Mouse (Mus musculus): ENCODE results near the gene Crk.

Crk gene

GRCm38 (mm10) chr11:75655621-75656545, 23.2 kb upstream of the Crk start:
- peak; percentile 62 to 74 for DNase-seq

DNA sequence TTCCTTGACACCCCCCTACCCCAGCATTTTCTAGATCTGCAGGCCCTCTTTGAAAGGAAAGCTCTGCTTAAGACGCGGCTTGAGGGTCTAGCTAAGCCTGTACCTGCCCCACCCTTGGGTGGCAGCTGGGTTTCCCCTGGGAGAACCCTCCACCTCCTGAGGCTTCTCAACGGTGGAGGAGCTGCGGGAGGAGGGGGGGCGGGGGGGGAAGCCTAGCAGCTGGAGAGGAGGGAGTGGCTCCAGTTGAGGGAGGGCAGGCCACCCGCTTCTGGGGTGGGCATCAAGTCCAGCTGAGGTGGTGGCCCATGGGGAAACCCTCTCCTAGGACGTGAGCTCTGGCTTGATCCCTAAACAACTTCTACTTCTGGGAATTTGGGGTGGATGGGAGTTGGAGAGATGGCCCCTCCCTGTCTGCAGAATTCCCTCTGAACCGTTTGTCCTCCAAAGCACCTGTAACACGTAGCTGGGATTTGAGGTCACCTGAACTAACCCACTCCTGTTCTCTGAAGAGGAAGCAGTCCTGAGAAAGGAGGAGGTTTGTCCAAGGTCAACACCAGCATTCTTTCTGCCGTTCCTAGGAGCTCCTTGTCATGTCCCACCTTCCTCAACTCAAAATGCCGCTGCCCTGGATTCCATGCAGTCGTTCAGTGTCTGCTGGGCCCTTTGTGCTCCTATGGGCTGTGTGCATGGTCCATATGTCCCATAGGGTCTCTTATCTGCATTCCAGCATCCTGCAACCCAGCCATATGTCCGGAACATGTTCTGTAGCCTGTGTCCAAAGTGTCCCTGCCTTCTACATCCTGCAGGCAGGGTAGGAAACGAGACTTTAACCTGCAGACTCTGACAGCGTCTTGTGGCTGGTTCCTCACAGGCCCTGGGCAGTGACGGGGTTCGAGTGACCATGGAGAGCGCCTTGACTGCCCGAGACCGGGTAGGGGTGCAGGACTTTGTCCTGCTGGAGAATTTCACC, 22.2 kb upstream of the Crk start:
- DNase-seq: no peak

DNA sequence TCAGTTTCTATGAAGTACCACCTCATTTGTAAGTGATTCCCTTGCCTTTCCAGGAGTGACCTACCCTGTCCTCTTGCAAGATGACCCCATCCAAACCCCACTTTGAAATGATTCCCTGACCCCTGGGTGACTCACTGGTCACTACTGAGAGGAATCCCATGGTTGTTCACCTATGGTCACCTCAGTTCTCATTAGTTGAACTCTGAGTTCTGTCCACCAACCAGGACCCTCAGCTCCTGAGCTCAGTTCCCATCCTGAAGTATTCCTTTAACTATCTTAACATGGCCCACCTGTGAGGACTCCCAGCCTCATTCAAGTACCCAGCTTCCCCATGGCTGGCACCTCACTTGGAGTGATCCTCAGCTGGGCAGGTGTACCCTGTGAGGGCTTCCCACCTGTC, 21.2 kb upstream of the Crk start:
- no peak for DNase-seq

- DNase-seq: no peak
These were observed 20.7 kb upstream of the Crk start for GRCm38 (mm10) chr11:75658311-75658710.

- peak in 1 of 2 experiments; percentile 24 for DNase-seq
These were observed 19.9 kb upstream of the Crk start for GRCm38 (mm10) chr11:75658996-75659750.

DNA sequence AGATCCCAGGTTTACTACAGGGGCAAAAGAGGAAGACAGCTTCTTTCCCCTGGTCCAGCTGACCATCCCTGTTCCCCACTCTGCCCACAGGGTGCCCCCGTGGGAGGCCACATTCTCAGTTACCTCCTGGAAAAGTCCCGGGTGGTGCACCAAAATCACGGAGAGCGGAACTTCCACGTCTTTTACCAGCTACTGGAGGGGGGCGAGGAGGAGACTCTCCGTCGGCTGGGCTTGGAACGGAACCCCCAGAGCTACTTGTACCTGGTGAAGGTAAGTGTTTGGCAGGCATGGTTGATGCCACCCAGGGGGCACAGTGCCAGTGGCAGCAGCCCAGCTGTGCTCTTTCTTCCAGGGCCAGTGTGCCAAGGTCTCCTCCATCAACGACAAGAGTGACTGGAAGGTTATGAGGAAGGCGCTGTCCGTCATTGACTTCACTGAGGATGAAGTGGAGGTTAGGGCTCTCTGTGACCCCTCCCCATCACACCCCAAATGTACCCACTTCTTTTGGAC, 18.9 kb upstream of the Crk start:
- no peak for DNase-seq

DNA sequence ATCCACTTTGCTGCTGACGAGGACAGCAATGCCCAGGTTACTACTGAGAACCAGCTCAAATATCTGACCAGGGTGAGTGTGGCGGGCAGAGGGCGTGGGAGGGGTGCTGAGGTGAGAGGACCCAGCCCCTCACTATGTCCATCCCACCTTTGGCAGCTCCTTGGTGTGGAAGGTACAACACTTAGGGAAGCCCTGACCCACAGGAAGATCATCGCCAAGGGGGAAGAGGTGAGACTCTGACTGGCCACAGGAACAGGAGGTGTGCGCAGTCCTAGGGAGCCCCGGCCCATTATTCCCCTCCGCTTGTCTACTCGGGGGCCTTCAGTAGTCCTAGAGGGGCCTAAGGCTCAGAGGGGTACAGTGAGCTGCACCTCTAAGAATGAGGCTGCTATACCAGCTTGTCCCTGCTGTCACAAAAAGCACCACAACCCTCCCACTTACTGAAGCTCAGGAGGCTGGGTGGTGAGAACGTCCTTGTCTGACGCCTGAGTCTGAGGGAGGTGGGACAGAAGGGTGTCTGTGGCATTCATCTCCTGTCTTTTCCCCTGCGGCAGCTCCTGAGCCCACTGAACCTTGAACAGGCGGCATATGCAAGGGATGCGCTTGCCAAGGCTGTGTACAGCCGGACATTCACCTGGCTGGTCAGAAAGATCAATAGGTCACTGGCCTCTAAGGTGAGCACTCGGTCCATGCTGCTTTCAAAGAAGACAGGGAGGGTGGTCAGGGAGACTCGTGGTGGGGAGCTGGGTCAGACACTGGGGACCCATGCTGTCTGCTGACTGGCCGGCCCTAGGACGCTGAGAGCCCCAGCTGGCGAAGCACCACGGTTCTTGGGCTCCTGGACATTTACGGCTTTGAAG, 17.9 kb upstream of the Crk start:
- DNase-seq: no peak

GRCm38 (mm10) chr11:75662131-75662530, 16.9 kb upstream of the Crk start:
- no peak for DNase-seq

GRCm38 (mm10) chr11:75666296-75666695, 12.8 kb upstream of the Crk start:
- DNase-seq: no peak

DNA sequence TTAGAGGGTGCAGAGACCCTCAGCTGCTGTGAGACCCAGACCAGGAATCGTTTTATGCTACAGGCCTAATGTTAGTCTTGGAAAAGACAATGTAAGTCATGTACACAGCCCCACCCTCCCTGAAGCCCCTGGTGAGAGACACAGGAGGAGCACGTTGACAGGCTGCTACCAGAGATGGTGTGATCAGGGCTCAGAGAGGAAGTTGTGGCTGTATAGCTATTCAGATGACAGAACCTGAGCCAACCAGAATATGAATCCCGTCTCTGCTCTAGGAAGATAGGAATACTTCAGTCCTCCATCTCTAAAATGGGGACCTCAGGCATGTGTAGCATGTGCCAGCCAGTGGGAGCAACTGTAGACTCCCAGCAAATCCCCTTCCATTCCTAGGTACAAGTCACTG, 10.4 kb upstream of the Crk start:
- no peak for DNase-seq

DNA sequence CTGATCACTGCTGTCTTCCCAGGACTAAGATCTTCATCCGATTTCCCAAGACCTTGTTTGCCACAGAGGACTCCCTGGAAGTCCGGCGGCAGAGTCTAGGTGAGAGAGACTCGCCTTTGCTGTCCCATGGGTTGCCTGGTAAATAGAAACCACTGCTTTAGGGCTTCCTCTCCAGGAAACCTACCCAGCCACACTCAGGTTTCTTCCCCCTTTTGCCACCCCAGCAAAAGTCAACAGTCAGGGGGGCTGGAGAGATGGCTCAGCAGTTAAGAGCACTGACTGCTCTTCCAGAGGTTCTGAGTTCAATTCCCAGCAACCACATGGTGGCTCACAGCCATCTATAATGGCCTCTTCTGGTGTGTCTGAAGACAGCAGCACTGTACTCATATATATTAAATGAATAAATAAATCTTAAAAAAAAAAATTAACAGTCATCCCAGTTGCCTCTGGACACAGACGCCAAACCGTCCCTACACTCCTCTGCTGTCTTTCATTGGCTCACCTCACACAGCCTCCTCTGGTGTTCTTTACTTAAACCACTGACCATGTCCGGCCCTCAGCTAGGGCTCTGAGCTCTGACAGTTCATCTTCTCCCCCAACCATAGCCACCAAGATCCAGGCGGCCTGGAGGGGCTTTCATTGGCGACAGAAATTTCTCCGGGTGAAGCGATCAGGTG, 9.7 kb upstream of the Crk start:
- DNase-seq: no peak

DNA sequence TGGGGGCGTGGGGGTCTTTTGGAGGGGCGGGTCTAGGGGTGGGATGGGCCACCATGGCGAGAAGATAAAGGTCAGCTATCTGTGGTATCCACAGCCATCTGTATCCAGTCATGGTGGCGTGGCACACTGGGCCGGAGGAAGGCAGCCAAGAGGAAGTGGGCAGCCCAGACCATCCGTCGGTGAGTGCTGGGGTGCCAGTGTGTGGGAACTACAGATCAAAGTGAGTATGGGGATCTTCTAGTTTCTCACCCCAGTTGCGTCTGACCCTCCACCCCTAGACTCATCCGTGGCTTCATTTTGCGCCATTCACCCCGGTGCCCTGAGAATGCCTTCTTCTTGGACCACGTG, 9.2 kb upstream of the Crk start:
- no peak for DNase-seq

DNA sequence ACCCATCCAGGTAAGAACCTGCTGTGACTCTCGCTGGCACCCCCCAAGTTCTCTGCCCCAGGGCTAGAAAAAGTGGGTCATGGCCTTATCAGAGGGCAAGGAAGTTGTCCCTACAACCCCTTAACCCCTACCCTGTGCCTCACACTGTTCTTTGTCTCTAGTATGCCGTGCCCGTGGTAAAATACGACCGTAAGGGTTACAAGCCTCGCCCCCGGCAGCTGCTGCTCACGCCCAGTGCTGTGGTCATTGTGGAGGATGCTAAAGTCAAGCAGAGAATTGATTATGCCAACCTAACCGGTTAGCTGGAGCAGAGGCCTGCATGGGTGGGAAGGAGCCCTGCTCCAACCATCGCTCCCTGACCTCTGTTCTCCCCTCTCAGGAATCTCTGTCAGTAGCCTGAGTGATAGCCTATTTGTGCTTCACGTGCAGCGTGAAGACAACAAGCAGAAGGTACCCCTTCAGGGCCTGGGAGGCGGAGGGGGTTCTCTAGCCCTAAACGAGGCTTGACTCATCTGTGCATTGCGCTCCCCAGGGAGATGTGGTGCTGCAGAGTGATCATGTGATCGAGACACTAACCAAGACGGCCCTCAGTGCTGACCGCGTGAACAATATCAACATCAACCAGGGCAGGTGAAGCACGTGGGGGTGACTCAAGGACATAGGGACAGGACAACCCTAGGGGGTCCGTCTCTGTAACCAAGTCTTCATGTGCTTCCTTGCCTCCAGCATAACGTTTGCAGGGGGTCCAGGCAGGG, 7.5 kb upstream of the Crk start:
- no peak for DNase-seq

GRCm38 (mm10) chr11:75673411-75673810, 5.6 kb upstream of the Crk start:
- DNase-seq: no peak

DNA sequence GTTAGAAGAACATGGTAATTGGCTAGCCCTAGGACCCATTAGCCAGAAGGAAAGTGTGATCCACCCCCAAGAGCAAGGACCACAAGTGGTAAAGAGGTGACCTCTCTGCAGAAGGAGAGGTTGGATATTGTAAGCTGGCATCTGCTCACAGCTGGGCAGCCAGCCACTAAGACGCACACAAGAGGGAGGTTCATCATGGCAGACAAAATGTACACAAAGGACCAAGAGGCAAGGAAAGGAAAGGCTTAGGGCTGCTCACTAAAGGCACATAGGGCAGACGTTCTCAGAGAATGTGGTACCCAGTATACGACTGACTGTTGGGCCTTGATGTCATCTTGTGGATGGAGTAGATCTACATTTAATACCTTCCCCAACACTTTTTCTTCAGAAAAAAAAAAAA, 4.2 kb upstream of the Crk start:
- DNase-seq: no peak

GRCm38 (mm10) chr11:75677881-75678746, 945 bp upstream of the Crk start:
- DNase-seq: peak in 1 of 2 experiments; percentile 19

GRCm38 (mm10) chr11:75679439-75680171, 546 bp downstream of the Crk start:
- DNase-seq: peak in 1 of 2 experiments; percentile 50

GRCm38 (mm10) chr11:75684462-75684861, 5.4 kb downstream of the Crk start:
- DNase-seq: no peak

- DNase-seq: no peak
These were observed 5.9 kb downstream of the Crk start for GRCm38 (mm10) chr11:75684956-75685355.

Data from cerebellum, adult 18-20 months (tissue).